Mouse (Mus musculus) liver, adult 2 months (tissue): ENCODE measurements around the gene Acads. TPM values are rescaled to one million over a fixed set of nuclear protein-coding genes. Genes with fewer than 3 reads are reported as not detected.
"Not testable (repeated sequence)": the region's sequence is repeated elsewhere in the genome, so short reads cannot be mapped to it uniquely, and the experiment has no call there.

Experiments
- DNase-seq: peaks from one replicate; pipeline ENCODE4 v3.0.0-alpha.2; 2011; ENCODE audit warnings: low read depth, low spot score; ENCODE audit errors: extremely low read depth
- H3K27ac ChIP-seq: fragments of 200-500 bp; replicated peaks from 2 replicates; pipeline ENCODE4 v1.5.1; 2012; ENCODE audit warnings: low read depth, mild to moderate bottlenecking, control low read depth, inconsistent platforms, low read length; ENCODE audit not compliant: insufficient read depth
- H3K27me3 ChIP-seq: fragments of 200-500 bp; 2 replicates; pipeline ENCODE4 v1.6.1; 2012; ENCODE audit warnings: mild to moderate bottlenecking, moderate library complexity, low read length, inconsistent platforms; ENCODE audit not compliant: control insufficient read depth, insufficient read depth
- H3K36me3 ChIP-seq: fragments of 200-500 bp; 2 replicates; pipeline ENCODE4 v1.6.1; 2012; ENCODE audit warnings: low read length, inconsistent platforms; ENCODE audit not compliant: control insufficient read depth, insufficient read depth
- H3K4me1 ChIP-seq: fragments of 200-500 bp; 2 replicates; pipeline ENCODE4 v1.6.1; 2011; ENCODE audit warnings: low read length; ENCODE audit not compliant: control insufficient read depth, insufficient read depth
- H3K4me3 ChIP-seq: fragments of 200-500 bp; 2 replicates; pipeline ENCODE4 v1.5.1; 2011; ENCODE audit warnings: low read depth, mild to moderate bottlenecking, control low read depth, low read length, moderate library complexity; ENCODE audit not compliant: insufficient read depth
- H3K79me2 ChIP-seq: fragments of 200-500 bp; 2 replicates; pipeline ENCODE4 v1.6.1; 2012; ENCODE audit warnings: inconsistent platforms, mild to moderate bottlenecking, low read length, moderate library complexity; ENCODE audit not compliant: control insufficient read depth, insufficient read depth
- H3K9ac ChIP-seq: fragments of 200-500 bp; 2 replicates; pipeline ENCODE4 v1.6.1; 2012; ENCODE audit warnings: low read depth, mild to moderate bottlenecking, control low read depth, inconsistent platforms, low read length
- CTCF ChIP-seq: fragments of 200-500 bp; IDR thresholded peaks from 2 replicates; pipeline ENCODE4 v1.5.1; 2011; ENCODE audit warnings: low read depth, low read length, control low read depth
- POLR2A ChIP-seq: fragments of 200-500 bp; IDR thresholded peaks from 2 replicates; pipeline ENCODE4 v1.6.1; 2011; ENCODE audit warnings: low read length, control low read depth; ENCODE audit not compliant: insufficient read depth; ENCODE audit errors: extremely low read depth
- WGBS: fragments of 180-500 bp; shearing (Covaris S2); methylation state at CpG from one replicate; pipeline ENCODE4 v1.1.7; 2018; 5-methylcytosine and 5-hydroxymethylcytosine counted together
- polyA plus RNA-seq: library from polyadenylated mRNA; depleted of rRNA; stranded (reverse); fragments of >200 nt; gene quantifications from 2 replicates; pipeline ENCODE4 v1.2.3, GENCODE M21; 2012
- total RNA-seq: library from RNA; depleted of rRNA; stranded (reverse); fragments of >200 nt; gene quantifications from 2 replicates; pipeline ENCODE4 v1.2.3, GENCODE M21; 2014

Acads gene
- total and polyA plus RNA-seq, 2 experiments: 140 to 255 TPM

DNA sequence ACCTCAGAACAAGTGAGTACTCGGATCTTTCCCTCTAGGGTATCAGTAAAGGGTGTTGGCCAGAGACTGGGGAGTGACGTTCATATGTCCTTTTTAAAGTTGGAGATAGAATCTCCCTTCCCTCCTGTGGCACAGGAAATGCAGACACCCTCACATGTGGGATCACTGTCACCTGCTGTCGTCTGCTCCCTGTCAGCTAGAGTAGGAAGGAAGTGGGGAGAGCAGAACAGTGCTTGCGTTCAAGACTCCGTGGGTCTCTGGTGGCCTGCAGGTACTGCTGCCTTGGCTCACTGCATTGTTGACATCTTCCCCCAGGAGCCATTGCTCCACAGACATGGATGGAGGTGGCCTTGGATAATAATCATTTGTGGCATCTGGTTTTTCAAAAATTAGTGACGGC lies 35.7 kb downstream of the Acads start:
- no peak overlapping the region for H3K27ac ChIP-seq
- no peaks in the 10 kb centered on the region for H3K4me1 ChIP-seq
- no peaks in the 10 kb centered on the region for H3K27me3 ChIP-seq
- peaks cover 27% of the 10 kb centered on the region for H3K36me3 ChIP-seq
- no peak for DNase-seq
- H3K4me3 ChIP-seq: no peak overlapping the region
- H3K79me2 ChIP-seq: peaks cover 2% of the 10 kb centered on the region; the same call in 1 of the 2 replicates
- TF ChIP-seq POLR2A (no peak), CTCF (no peak)
- no peak overlapping the region for H3K9ac ChIP-seq
- 83% methylated on average over 6 of the region's 6 CpGs for WGBS

- H3K36me3 ChIP-seq: peaks cover 23% of the 10 kb centered on the region; the same call in 1 of the 2 replicates
Measured at GRCm38 (mm10) chr5:115081636-115082035, 37.5 kb downstream of the Acads start.

GRCm38 (mm10) chr5:115076144-115076901 lies 42.8 kb downstream of the Acads start:
- no peak overlapping the region for H3K9ac ChIP-seq
- DNase-seq: peak; percentile 43
- no peak for TF ChIP-seq POLR2A
- peak; percentile 52 for TF ChIP-seq CTCF
- H3K27me3 ChIP-seq: no peaks in the 10 kb centered on the region
- H3K27ac ChIP-seq: no peak overlapping the region
- no peak overlapping the region for H3K4me3 ChIP-seq
- peaks cover 23% of the 10 kb centered on the region; the same call in 1 of the 2 replicates for H3K79me2 ChIP-seq
- peaks cover 10% of the 10 kb centered on the region for H3K36me3 ChIP-seq
- H3K4me1 ChIP-seq: peaks cover 6% of the 10 kb centered on the region; the same call in 1 of the 2 replicates
- WGBS: 59% methylated on average over 5 of the region's 5 CpGs

More at GRCm38 (mm10) chr5:115081636-115082035, 37.5 kb downstream of the Acads start:
- DNase-seq: no peak
- H3K9ac ChIP-seq: no peak overlapping the region
- WGBS: 82% methylated on average over 5 of the region's 5 CpGs
- H3K27ac ChIP-seq: no peak overlapping the region
- no peaks in the 10 kb centered on the region for H3K4me1 ChIP-seq
- no peak for TF ChIP-seq CTCF
- TF ChIP-seq POLR2A: no peak
- no peaks in the 10 kb centered on the region for H3K27me3 ChIP-seq
- peaks cover 10% of the 10 kb centered on the region; the same call in 1 of the 2 replicates for H3K79me2 ChIP-seq
- H3K4me3 ChIP-seq: no peak overlapping the region

DNA sequence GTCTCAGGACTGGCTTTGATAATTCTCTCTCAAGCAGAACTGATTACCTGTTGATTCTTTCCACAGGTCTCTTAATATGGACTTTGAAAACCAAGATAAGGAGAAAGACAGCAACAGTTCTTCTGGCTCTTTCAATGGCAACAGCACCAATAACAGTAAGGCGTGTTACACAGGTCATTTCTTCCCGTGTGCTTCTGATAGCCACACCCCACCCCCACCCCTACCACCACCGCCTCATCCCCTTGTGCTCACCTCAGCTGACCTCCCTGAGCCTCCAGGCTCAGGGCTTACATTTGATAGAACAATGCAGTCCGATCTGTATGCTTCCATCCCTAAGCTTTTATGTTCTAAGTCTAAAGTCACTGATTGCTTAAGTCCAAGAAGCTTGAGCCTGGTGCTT lies 44.4 kb downstream of the Acads start:
- WGBS: 74% methylated on average over 4 of the region's 4 CpGs
- no peak for DNase-seq
- Histone ChIP-seq H3K4me1 (peaks cover 10% of the 10 kb centered on the region), H3K27me3 (no peaks in the 10 kb centered on the region), H3K79me2 (peaks cover 30% of the 10 kb centered on the region; the same call in 1 of the 2 replicates), H3K4me3 (no peak overlapping the region), H3K27ac (no peak overlapping the region), H3K36me3 (peaks cover 10% of the 10 kb centered on the region), H3K9ac (no peak overlapping the region)
- TF ChIP-seq CTCF: no peak
- no peak for TF ChIP-seq POLR2A

GRCm38 (mm10) chr5:115073306-115073705 lies 45.8 kb downstream of the Acads start:
- peaks cover 31% of the 10 kb centered on the region for H3K79me2 ChIP-seq
- not testable (repeated sequence) for H3K27ac ChIP-seq, H3K9ac ChIP-seq, H3K4me3 ChIP-seq, H3K36me3 ChIP-seq, H3K27me3 ChIP-seq, DNase-seq
- H3K4me1 ChIP-seq: peaks cover 14% of the 10 kb centered on the region
- WGBS: 88% methylated on average over 8 of the region's 8 CpGs

GRCm38 (mm10) chr5:115072143-115072542 lies 47.0 kb downstream of the Acads start:
- peak; percentile 36 for DNase-seq
- Histone ChIP-seq H3K27me3 (no peaks in the 10 kb centered on the region), H3K36me3 (peaks cover 10% of the 10 kb centered on the region), H3K27ac (no peak overlapping the region), H3K9ac (no peak overlapping the region), H3K79me2 (peaks cover 34% of the 10 kb centered on the region), H3K4me1 (peaks cover 22% of the 10 kb centered on the region), H3K4me3 (no peak overlapping the region)
- 86% methylated on average over 7 of the region's 7 CpGs for WGBS
- TF ChIP-seq CTCF (no peak), POLR2A (no peak)
